Mouse (Mus musculus) heart, adult 2 months (tissue): ENCODE results near the gene Crhr2. TPM values are rescaled to one million over a fixed set of nuclear protein-coding genes. Genes with fewer than 3 reads are reported as not detected.

Experiments used
- DNase-seq, 2 experiments: peaks; one replicate each; pipeline ENCODE4 v3.0.0; 2021
- H3K27ac ChIP-seq: fragments of 200-600 bp; 2 replicates; pipeline ENCODE4 v1.8.1; 2022
- H3K27me3 ChIP-seq: fragments of 200-500 bp; 2 replicates; pipeline ENCODE4 v1.6.1; 2012; ENCODE audit warnings: mild to moderate bottlenecking, low read length, inconsistent platforms, mixed read lengths; ENCODE audit not compliant: control insufficient read depth, insufficient read depth
- H3K36me3 ChIP-seq: fragments of 200-500 bp; 2 replicates; pipeline ENCODE4 v1.6.1; 2012; ENCODE audit warnings: low read length, inconsistent platforms; ENCODE audit not compliant: control insufficient read depth, insufficient read depth
- H3K4me1 ChIP-seq: fragments of 200-500 bp; 2 replicates; pipeline ENCODE4 v1.6.1; 2011; ENCODE audit warnings: low read length; ENCODE audit not compliant: control insufficient read depth, insufficient read depth
- H3K4me3 ChIP-seq: fragments of 200-600 bp; 2 replicates; pipeline ENCODE4 v1.8.1; 2022
- H3K79me2 ChIP-seq: fragments of 200-500 bp; replicated peaks from 2 replicates; pipeline ENCODE4 v1.6.1; 2012; ENCODE audit warnings: mild to moderate bottlenecking, inconsistent platforms, low read length, moderate library complexity, mixed read lengths; ENCODE audit not compliant: control insufficient read depth, insufficient read depth
- H3K9ac ChIP-seq: fragments of 200-500 bp; 2 replicates; pipeline ENCODE4 v1.6.1; 2012; ENCODE audit warnings: low read depth, mild to moderate bottlenecking, control low read depth, inconsistent platforms, low read length, mixed read lengths
- CTCF ChIP-seq: fragments of 200-600 bp; IDR thresholded peaks from 2 replicates; pipeline ENCODE4 v1.8.1; 2022; ENCODE audit warnings: antibody characterized with exemption, mild to moderate bottlenecking, moderate library complexity
- EP300 ChIP-seq: fragments of 200-500 bp; IDR thresholded peaks from 2 replicates; pipeline ENCODE4 v1.6.1; 2011; ENCODE audit warnings: low read depth, low read length, control low read depth; ENCODE audit not compliant: insufficient read depth
- POLR2A ChIP-seq: fragments of 200-500 bp; IDR thresholded peaks from 2 replicates; pipeline ENCODE4 v1.6.1; 2011; ENCODE audit warnings: mild to moderate bottlenecking, low read depth, low read length, control low read depth; ENCODE audit not compliant: insufficient read depth
- WGBS: fragments of 180-500 bp; shearing (Covaris S2); methylation state at CpG from one replicate; pipeline ENCODE4 v1.1.7; 2018; 5-methylcytosine and 5-hydroxymethylcytosine counted together
- intact Hi-C: fragments of 180-260 bp; cut with DNase I; formaldehyde crosslinking; loops from one replicate; pipeline ENCODE4 v1.15.1; 2025
- polyA plus RNA-seq: library from polyadenylated mRNA; depleted of rRNA; stranded (reverse); fragments of >200 nt; gene quantifications from 2 replicates; pipeline ENCODE4 v1.2.3, GENCODE M21; 2012
- total RNA-seq, 2 experiments: library from RNA; stranded (reverse); gene quantifications; 2 replicates each; pipeline ENCODE4 v1.2.3; 2021

Gene Crhr2
- total and polyA plus RNA-seq, 3 experiments, result 18.2 to 51.7 (median 19.8) TPM

- H3K79me2 ChIP-seq, result no peaks in the 10 kb centered on the region
- TF ChIP-seq CTCF, result no peak
- TF ChIP-seq EP300, result no peak
- no peak for TF ChIP-seq POLR2A
- no peak overlapping the region for H3K27ac ChIP-seq
- no peaks in the 10 kb centered on the region for H3K36me3 ChIP-seq
- H3K9ac ChIP-seq, result no peak overlapping the region
- H3K27me3 ChIP-seq, result no peaks in the 10 kb centered on the region
- peaks cover 6% of the 10 kb centered on the region for H3K4me1 ChIP-seq
- no peak for DNase-seq
- intact Hi-C loops, result no loop called here
- 59% methylated on average over 3 of the region's 3 CpGs for WGBS
- no peak overlapping the region for H3K4me3 ChIP-seq
Observed at GRCm38 (mm10) chr6:55173941-55174349, 41.1 kb upstream of the Crhr2 start.

- 69% methylated on average over 10 of the region's 10 CpGs for WGBS
- no peaks in the 10 kb centered on the region for H3K36me3 ChIP-seq
- H3K4me1 ChIP-seq, result peaks cover 6% of the 10 kb centered on the region
- H3K9ac ChIP-seq, result no peak overlapping the region
- no peak overlapping the region for H3K4me3 ChIP-seq
- TF ChIP-seq CTCF (no peak), EP300 (no peak), POLR2A (no peak)
- H3K27ac ChIP-seq, result no peak overlapping the region
- H3K79me2 ChIP-seq, result no peaks in the 10 kb centered on the region
- intact Hi-C loops, result no loop called here
- no peak for DNase-seq
- H3K27me3 ChIP-seq, result no peaks in the 10 kb centered on the region
Observed at GRCm38 (mm10) chr6:55173171-55173570, 40.4 kb upstream of the Crhr2 start.

GRCm38 (mm10) chr6:55171638-55172037, 38.8 kb upstream of the Crhr2 start:
- 59% methylated on average over 4 of the region's 4 CpGs for WGBS
- Histone ChIP-seq H3K4me1 (peaks cover 3% of the 10 kb centered on the region; the same call in 1 of the 2 replicates), H3K4me3 (no peak overlapping the region), H3K79me2 (no peaks in the 10 kb centered on the region), H3K36me3 (no peaks in the 10 kb centered on the region), H3K9ac (no peak overlapping the region), H3K27ac (no peak overlapping the region), H3K27me3 (no peaks in the 10 kb centered on the region)
- TF ChIP-seq CTCF (no peak), POLR2A (no peak), EP300 (no peak)
- intact Hi-C loops, result no loop called here
- no peak for DNase-seq

- 75% methylated on average over 5 of the region's 5 CpGs for WGBS
- no peak for TF ChIP-seq POLR2A
- TF ChIP-seq EP300, result no peak
- TF ChIP-seq CTCF, result no peak
- Histone ChIP-seq H3K36me3 (no peaks in the 10 kb centered on the region), H3K27me3 (no peaks in the 10 kb centered on the region), H3K79me2 (no peaks in the 10 kb centered on the region), H3K4me1 (no peaks in the 10 kb centered on the region), H3K27ac (no peak overlapping the region), H3K9ac (no peak overlapping the region), H3K4me3 (no peak overlapping the region)
- intact Hi-C loops, result loop anchor here (5.0 to 10.0 kb wide), 4 partner anchors 78 to 583 kb away; no protein-coding TSS in a partner anchor
- no peak for DNase-seq
Observed at GRCm38 (mm10) chr6:55169818-55170217, 37.0 kb upstream of the Crhr2 start.

- Histone ChIP-seq H3K4me1 (no peaks in the 10 kb centered on the region), H3K9ac (no peak overlapping the region), H3K36me3 (no peaks in the 10 kb centered on the region), H3K27ac (no peak overlapping the region), H3K79me2 (no peaks in the 10 kb centered on the region), H3K27me3 (no peaks in the 10 kb centered on the region), H3K4me3 (no peak overlapping the region)
- peak; percentile 74 for DNase-seq
- WGBS, result 41% methylated on average over 7 of the region's 7 CpGs
- intact Hi-C loops, result loop anchor here (1.0 to 10.0 kb wide), 7 partner anchors 75 to 580 kb away; no protein-coding TSS in a partner anchor
- peak; percentile 90 for TF ChIP-seq EP300
- no peak for TF ChIP-seq POLR2A
Observed at GRCm38 (mm10) chr6:55166777-55167463, 34.1 kb upstream of the Crhr2 start.

GRCm38 (mm10) chr6:55163046-55163584, 30.3 kb upstream of the Crhr2 start:
- DNase-seq, result no peak
- no peaks in the 10 kb centered on the region for H3K4me1 ChIP-seq
- H3K79me2 ChIP-seq, result no peaks in the 10 kb centered on the region
- WGBS, result 85% methylated on average over 8 of the region's 8 CpGs
- intact Hi-C loops, result loop anchor here (10.0 kb wide), 1 partner anchor 88 kb away; no protein-coding TSS in a partner anchor
- H3K36me3 ChIP-seq, result no peaks in the 10 kb centered on the region
- TF ChIP-seq CTCF (no peak), EP300 (no peak), POLR2A (no peak)
- no peak overlapping the region for H3K27ac ChIP-seq
- no peak overlapping the region for H3K9ac ChIP-seq
- no peak overlapping the region for H3K4me3 ChIP-seq
- no peaks in the 10 kb centered on the region for H3K27me3 ChIP-seq
